Mouse (Mus musculus) liver, embryonic 14.5 days (tissue): ENCODE data around the gene Akip1.

ENCODE experiments used
- CTCF ChIP-seq: IDR thresholded peaks from 2 replicates; pipeline ENCODE4 v1.5.1; 2016; ENCODE audit warnings: antibody characterized with exemption, low read depth, control low read depth
- EP300 ChIP-seq: IDR thresholded peaks from 2 replicates; pipeline ENCODE4 v1.6.1; 2016; ENCODE audit warnings: antibody characterized with exemption, low read depth

- TF ChIP-seq CTCF (no peak), EP300 (no peak)
Measured at GRCm38 (mm10) chr7:109712198-109712597, 8.7 kb downstream of the Akip1 start.
